In the genomic region with DNA sequence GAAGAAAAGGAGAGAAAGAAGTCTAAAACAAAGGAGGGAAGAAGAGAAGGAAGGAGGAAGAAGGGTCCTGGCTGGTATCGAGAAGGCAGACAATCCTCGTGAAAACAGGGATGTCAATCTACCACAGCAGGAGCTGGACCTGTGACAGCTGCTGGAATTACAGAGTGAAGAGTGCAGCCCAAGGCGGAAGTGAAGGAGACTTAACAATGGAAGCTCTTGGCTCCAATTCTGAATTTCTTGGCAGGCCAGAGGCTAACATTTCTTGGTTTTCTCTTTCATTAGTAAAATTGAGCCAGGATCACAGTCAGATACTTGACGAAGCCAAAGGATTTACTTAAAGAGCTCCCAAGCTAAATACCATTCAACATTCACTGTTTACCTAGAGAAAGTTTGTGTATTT, we compare ENCODE assay signal across 12 mouse cellular contexts. TPM values are rescaled to one million over a fixed set of nuclear protein-coding genes. Genes with fewer than 3 reads are reported as not detected.
DNase-seq lines count a peak whose midpoint lies in the region; ATAC-seq and TF ChIP-seq lines count a peak whose summit lies in the region.
"Had no signal": no experiment of that assay in that cellular context is flagged by ENCODE, and none has a peak within 500 bp of the region (broad histone marks: within the 10 kb centered on the region; RNA-seq: fewer than 3 reads in every experiment).

No protein-coding gene starts in this region.

- no peak overlapping the region for H3K4me3 ChIP-seq in heart, embryonic 12.5 days
- H3K4me3 ChIP-seq in midbrain, postnatal 0 days (ENCODE audit: low read depth, low read length): no peak overlapping the region
- H3K4me3 ChIP-seq in midbrain, embryonic 15.5 days: no peak overlapping the region
- H3K4me3 ChIP-seq in stomach, embryonic 14.5 days (ENCODE audit: low read depth, low read length): no peak overlapping the region

- no peak overlapping the region for H3K4me2 ChIP-seq in heart, embryonic 12.5 days
- H3K4me2 ChIP-seq in midbrain, postnatal 0 days (ENCODE audit: low read depth, low read length, poor library complexity, severe bottlenecking): no peak overlapping the region
- H3K4me2 ChIP-seq in midbrain, embryonic 15.5 days: no peak overlapping the region
- no peak overlapping the region for H3K4me2 ChIP-seq in stomach, embryonic 14.5 days (replicated peaks; ENCODE audit: low read depth, low read length)

- no peak for ATAC-seq in heart, embryonic 12.5 days (ENCODE audit: insufficient number of reproducible peaks, low FRiP score)
- no peak for ATAC-seq in midbrain, postnatal 0 days (ENCODE audit: low FRiP score)
- no peak for ATAC-seq in midbrain, embryonic 15.5 days (replicated peaks)
- ATAC-seq in stomach, embryonic 14.5 days (ENCODE audit: insufficient number of reproducible peaks, insufficient read depth, low FRiP score, low read depth): no peak
- ATAC-seq: hindbrain, embryonic 16.5 days; Patski had no signal

- no peak overlapping the region for H3K27ac ChIP-seq in heart, embryonic 12.5 days (ENCODE audit: poor library complexity, severe bottlenecking)
- H3K27ac ChIP-seq in midbrain, postnatal 0 days (ENCODE audit: low read depth, low read length): no peak overlapping the region
- H3K27ac ChIP-seq in midbrain, embryonic 15.5 days: no peak overlapping the region
- peak overlapping the region; percentile 68; the same call in 1 of the 2 replicates for H3K27ac ChIP-seq in stomach, embryonic 14.5 days (ENCODE audit: low read length)

- no peaks in the 10 kb centered on the region for H3K27me3 ChIP-seq in heart, embryonic 12.5 days (replicated peaks)
- no peaks in the 10 kb centered on the region for H3K27me3 ChIP-seq in midbrain, postnatal 0 days (ENCODE audit: insufficient read depth, low read length)
- H3K27me3 ChIP-seq in midbrain, embryonic 15.5 days (replicated peaks): no peaks in the 10 kb centered on the region
- no peaks in the 10 kb centered on the region for H3K27me3 ChIP-seq in stomach, embryonic 14.5 days (ENCODE audit: control insufficient read depth, insufficient read depth, low read length)
- H3K27me3 ChIP-seq: Patski had no signal

- 75% methylated on average over 4 of the region's 4 CpGs for WGBS in heart, embryonic 12.5 days
- 68% methylated on average over 4 of the region's 4 CpGs for WGBS in midbrain, postnatal 0 days
- WGBS in midbrain, embryonic 15.5 days: 72% methylated on average over 4 of the region's 4 CpGs
- 56% methylated on average over 4 of the region's 4 CpGs for WGBS in stomach, embryonic 14.5 days

- H3K4me1 ChIP-seq in heart, embryonic 12.5 days (replicated peaks): peaks cover 6% of the 10 kb centered on the region; the same call in 1 of the 2 replicates
- no peaks in the 10 kb centered on the region for H3K4me1 ChIP-seq in midbrain, postnatal 0 days (ENCODE audit: insufficient read depth, low read length)
- H3K4me1 ChIP-seq in midbrain, embryonic 15.5 days: no peaks in the 10 kb centered on the region
- H3K4me1 ChIP-seq in stomach, embryonic 14.5 days (ENCODE audit: control insufficient read depth, insufficient read depth, low read length): 0 out of 2 replicates have a peak, but pooled peaks cover 5% of the 10 kb centered on the region

- no peak overlapping the region for H3K9ac ChIP-seq in heart, embryonic 12.5 days
- no peak overlapping the region for H3K9ac ChIP-seq in midbrain, postnatal 0 days (replicated peaks; ENCODE audit: low read length, poor library complexity, severe bottlenecking)
- H3K9ac ChIP-seq in midbrain, embryonic 15.5 days: no peak overlapping the region
- H3K9ac ChIP-seq in stomach, embryonic 14.5 days (replicated peaks; ENCODE audit: low read depth, low read length): no peak overlapping the region

- peaks cover 73% of the 10 kb centered on the region for H3K36me3 ChIP-seq in heart, embryonic 12.5 days
- H3K36me3 ChIP-seq in midbrain, postnatal 0 days (ENCODE audit: insufficient read depth, low read length): peaks cover 57% of the 10 kb centered on the region
- H3K36me3 ChIP-seq in midbrain, embryonic 15.5 days (replicated peaks): peaks cover 44% of the 10 kb centered on the region; the same call in 1 of the 2 replicates
- peaks cover 22% of the 10 kb centered on the region for H3K36me3 ChIP-seq in stomach, embryonic 14.5 days (ENCODE audit: control insufficient read depth, insufficient read depth, low read length)

- no peaks in the 10 kb centered on the region for H3K9me3 ChIP-seq in heart, embryonic 12.5 days (replicated peaks)
- no peaks in the 10 kb centered on the region for H3K9me3 ChIP-seq in midbrain, postnatal 0 days (ENCODE audit: low read length)
- no peaks in the 10 kb centered on the region for H3K9me3 ChIP-seq in midbrain, embryonic 15.5 days
- H3K9me3 ChIP-seq in stomach, embryonic 14.5 days (ENCODE audit: control insufficient read depth, low read depth, low read length): no peaks in the 10 kb centered on the region

- intact Hi-C loops in heart, postnatal 14 days (cut with DNase I): no loop called here

- TF ChIP-seq CTCF in midbrain, postnatal 0 days (IDR thresholded peaks at IDR 0.05): no peak

- peak; percentile 92 for DNase-seq in heart, adult 11 months
- peak; percentile 70 for DNase-seq in midbrain, postnatal 0 days (ENCODE audit: low spot score)
- DNase-seq in heart, postnatal 14 days: peak; percentile 21 to 64
- no peak for DNase-seq in c-Kit-positive CD71-positive TER-119-positive erythroid progenitor cells, embryonic 14.5 days (ENCODE audit: low spot score)
- DNase-seq in urinary bladder, adult 2 months (ENCODE audit: low spot score): no peak
- DNase-seq: adrenal gland, postnatal 14 days; thymus, postnatal 4 days had no signal

RNA-seq across cellular contexts. Expression of gene Spg11, which starts 31.7 kb away (rescaled TPM):
- polyA plus RNA-seq in heart, embryonic 12.5 days (2016; fragmentation: Nextera tagmentation; extraction: Ambion mirVana): 8.3 and 8.8 TPM in 2 replicates
- 20.1 and 25.3 TPM in 2 replicates for total RNA-seq in midbrain, postnatal 0 days (2014; rRNA removed)
- polyA plus RNA-seq in midbrain, postnatal 0 days (2015; fragmentation: Nextera tagmentation; extraction: Ambion mirVana): 4.0 and 4.9 TPM in 2 replicates
- polyA plus RNA-seq in midbrain, embryonic 15.5 days (2015; fragmentation: Nextera tagmentation; extraction: Ambion mirVana): 8.2 and 8.3 TPM in 2 replicates
- 10 to 100 TPM in 1 of 2 experiments, 1 to 10 TPM in 1; 9.8 to 11.4 TPM for total RNA-seq in heart, postnatal 14 days (2021)
- polyA plus RNA-seq in stomach, embryonic 14.5 days (2014; fragmentation: Nextera tagmentation; extraction: Ambion mirVana): 14.6 and 15.5 TPM in 2 replicates
- polyA plus RNA-seq in urinary bladder, adult 2 months (2012; rRNA removed): 8.9 and 10.1 TPM in 2 replicates

RNA-seq across cellular contexts. Expression of gene Eif3j1, which starts 58.1 kb away (rescaled TPM):
- 14.2 and 15.7 TPM in 2 replicates for polyA plus RNA-seq in heart, embryonic 12.5 days (2016; fragmentation: Nextera tagmentation; extraction: Ambion mirVana)
- total RNA-seq in midbrain, postnatal 0 days (2014; rRNA removed): 13.5 and 24.2 TPM in 2 replicates
- 11.1 and 12.3 TPM in 2 replicates for polyA plus RNA-seq in midbrain, postnatal 0 days (2015; fragmentation: Nextera tagmentation; extraction: Ambion mirVana)
- 11.2 and 11.7 TPM in 2 replicates for polyA plus RNA-seq in midbrain, embryonic 15.5 days (2015; fragmentation: Nextera tagmentation; extraction: Ambion mirVana)
- total RNA-seq in heart, postnatal 14 days (2021): 10 to 100 TPM; 19.3 to 20.3 TPM
- 11.5 and 12.8 TPM in 2 replicates for polyA plus RNA-seq in stomach, embryonic 14.5 days (2014; fragmentation: Nextera tagmentation; extraction: Ambion mirVana)
- 14.8 and 15.3 TPM in 2 replicates for polyA plus RNA-seq in urinary bladder, adult 2 months (2012; rRNA removed)

Comparison
In these comparisons a context has a peak if more than half of its experiments do, and no peak if none do; other contexts are left out.
1. DNase-seq: peak in heart, adult 11 months (single experiment), midbrain, postnatal 0 days (single experiment) and heart, postnatal 14 days (2 of 2); none in c-Kit-positive CD71-positive TER-119-positive erythroid progenitor cells, embryonic 14.5 days (single experiment) and urinary bladder, adult 2 months (single experiment).